Mouse (Mus musculus) cortical plate, adult 2 months (tissue): ENCODE measurements around the gene Khdrbs2. TPM values are rescaled to one million over a fixed set of nuclear protein-coding genes. Genes with fewer than 3 reads are reported as not detected.

ENCODE experiments used
- H3K27ac ChIP-seq: fragments of 200-500 bp; 2 replicates; pipeline ENCODE4 v1.5.1; 2012; ENCODE audit warnings: low read length, control low read depth, inconsistent platforms; ENCODE audit not compliant: insufficient read depth
- H3K4me1 ChIP-seq: fragments of 200-500 bp; 2 replicates; pipeline ENCODE4 v1.6.1; 2011; ENCODE audit warnings: low read length; ENCODE audit not compliant: control insufficient read depth, insufficient read depth
- H3K4me3 ChIP-seq: fragments of 200-500 bp; 2 replicates; pipeline ENCODE4 v1.5.1; 2011; ENCODE audit warnings: mild to moderate bottlenecking, low read length, control low read depth; ENCODE audit not compliant: insufficient read depth
- CTCF ChIP-seq: fragments of 200-500 bp; IDR thresholded peaks from 2 replicates; pipeline ENCODE4 v1.5.1; 2011; ENCODE audit warnings: mild to moderate bottlenecking, control low read depth, low read length; ENCODE audit not compliant: insufficient read depth; ENCODE audit errors: extremely low read depth
- POLR2A ChIP-seq: fragments of 200-500 bp; IDR thresholded peaks from 2 replicates; pipeline ENCODE4 v1.6.1; 2011; ENCODE audit warnings: mild to moderate bottlenecking, low read length, control low read depth; ENCODE audit not compliant: insufficient read depth; ENCODE audit errors: extremely low read depth
- polyA plus RNA-seq: library from polyadenylated mRNA; depleted of rRNA; stranded (reverse); fragments of >200 nt; gene quantifications from 2 replicates; pipeline ENCODE4 v1.2.3, GENCODE M21; 2012

The Khdrbs2 gene
- polyA plus RNA-seq, 1 experiment, result 9.5 TPM

DNA sequence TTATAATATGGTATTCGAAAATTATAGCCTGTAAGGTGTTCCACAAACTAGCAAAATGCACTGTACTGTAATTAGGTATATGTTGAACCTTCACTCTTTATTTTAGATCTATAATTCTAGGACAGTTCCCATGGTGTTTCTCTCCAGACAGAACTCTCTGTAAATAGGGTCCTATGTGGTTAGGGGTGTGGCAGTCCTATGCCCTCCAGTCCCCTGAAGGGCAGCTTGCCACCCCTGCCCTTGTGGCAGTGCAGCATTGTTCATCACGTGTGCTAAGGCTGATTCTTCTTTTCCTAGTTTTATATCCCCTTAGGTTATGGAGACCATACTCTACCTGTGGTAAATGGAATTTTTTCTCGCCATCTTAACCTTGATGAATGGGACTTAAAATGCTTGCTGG lies 136.6 kb downstream of the Khdrbs2 start:
- TF ChIP-seq POLR2A (no peak), CTCF (no peak)
- Histone ChIP-seq H3K4me3 (no peak overlapping the region), H3K4me1 (no peaks in the 10 kb centered on the region), H3K27ac (no peak overlapping the region)

DNA sequence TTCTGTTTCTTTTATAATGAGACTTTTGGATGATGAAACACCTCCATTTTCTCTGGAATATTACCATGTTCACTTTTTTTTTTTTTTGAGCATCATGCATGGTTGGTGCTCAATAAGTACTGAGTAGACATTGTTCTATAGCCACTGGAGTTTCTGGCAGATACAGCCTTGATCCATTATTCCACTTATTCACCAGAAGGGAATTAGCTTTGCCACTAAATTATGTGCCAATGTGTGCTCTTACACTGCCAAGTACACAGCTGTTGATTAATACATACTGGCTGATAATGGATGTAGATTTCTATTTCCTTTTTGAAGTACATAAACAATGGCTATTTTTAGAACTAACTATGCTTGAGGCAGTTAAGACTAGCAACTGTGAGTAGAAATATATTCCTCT lies 137.1 kb downstream of the Khdrbs2 start:
- no peak for TF ChIP-seq POLR2A
- no peak for TF ChIP-seq CTCF

DNA sequence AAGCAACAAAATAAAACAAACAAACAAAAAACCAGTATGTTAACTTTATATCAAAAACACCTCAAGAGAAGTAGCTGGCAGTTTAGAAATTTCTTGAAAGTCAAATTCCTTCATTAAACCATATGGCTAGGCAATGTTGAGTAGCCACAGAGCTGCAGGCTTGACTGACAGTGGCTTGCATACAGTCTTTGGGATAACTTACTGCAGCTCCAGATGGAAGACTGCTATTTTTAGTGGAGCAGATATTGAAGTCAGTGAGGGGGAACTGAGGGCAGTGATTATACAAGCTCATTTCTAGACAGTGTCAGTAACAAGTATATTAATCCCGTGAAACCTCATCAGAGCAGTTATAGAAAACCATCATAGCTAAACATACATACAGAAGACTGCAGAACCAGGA lies 166.6 kb downstream of the Khdrbs2 start:
- no peak for TF ChIP-seq POLR2A
- no peak for TF ChIP-seq CTCF
- Histone ChIP-seq H3K27ac (no peak overlapping the region), H3K4me3 (no peak overlapping the region), H3K4me1 (no peaks in the 10 kb centered on the region)

More for the DNA sequence above, 137.1 kb downstream of the Khdrbs2 start:
- H3K4me1 ChIP-seq, result no peaks in the 10 kb centered on the region
- no peak overlapping the region for H3K4me3 ChIP-seq
- H3K27ac ChIP-seq, result no peak overlapping the region

DNA sequence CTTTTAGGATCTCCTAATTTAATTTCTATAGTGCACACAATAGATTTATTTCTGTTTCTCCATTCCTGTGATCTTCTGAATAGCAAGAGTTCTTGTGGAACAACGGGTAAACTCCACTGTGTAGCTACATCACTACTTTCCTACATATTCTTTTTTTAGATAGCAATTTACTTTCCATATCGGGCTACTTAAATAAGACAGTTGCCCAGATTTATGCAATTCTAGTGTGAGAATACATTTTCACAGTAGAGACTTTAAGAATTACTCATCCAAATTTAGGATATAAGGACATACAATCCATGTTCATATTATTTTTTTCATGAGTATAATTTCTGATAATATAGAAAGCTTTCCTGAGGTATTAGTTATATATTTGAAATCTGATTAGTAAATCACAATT lies 175.0 kb downstream of the Khdrbs2 start:
- TF ChIP-seq POLR2A (no peak), CTCF (no peak)
- Histone ChIP-seq H3K27ac (no peak overlapping the region), H3K4me1 (peaks cover 2% of the 10 kb centered on the region; the same call in 1 of the 2 replicates), H3K4me3 (no peak overlapping the region)

DNA sequence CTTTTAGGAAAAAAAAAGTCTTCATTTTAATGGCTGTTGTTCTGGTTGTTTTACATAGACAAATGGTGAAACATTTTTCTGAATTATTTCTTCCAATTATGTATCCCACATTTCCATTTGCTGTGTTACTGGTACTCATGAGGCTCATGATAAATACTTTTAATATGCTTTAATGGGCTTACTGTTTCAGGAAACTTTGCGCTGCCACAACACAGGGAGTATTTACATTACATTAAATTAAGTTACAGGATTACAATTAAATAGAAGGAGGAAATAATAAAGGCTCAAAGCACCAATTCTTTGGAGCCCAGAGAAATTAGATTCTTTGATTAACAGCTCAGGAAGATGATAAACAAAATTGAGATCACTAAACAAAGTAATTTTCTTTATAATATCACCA lies 179.6 kb downstream of the Khdrbs2 start:
- no peak overlapping the region for H3K4me3 ChIP-seq
- TF ChIP-seq CTCF, result no peak
- no peak for TF ChIP-seq POLR2A
- H3K4me1 ChIP-seq, result no peaks in the 10 kb centered on the region; the same call in 1 of the 2 replicates
- no peak overlapping the region for H3K27ac ChIP-seq

DNA sequence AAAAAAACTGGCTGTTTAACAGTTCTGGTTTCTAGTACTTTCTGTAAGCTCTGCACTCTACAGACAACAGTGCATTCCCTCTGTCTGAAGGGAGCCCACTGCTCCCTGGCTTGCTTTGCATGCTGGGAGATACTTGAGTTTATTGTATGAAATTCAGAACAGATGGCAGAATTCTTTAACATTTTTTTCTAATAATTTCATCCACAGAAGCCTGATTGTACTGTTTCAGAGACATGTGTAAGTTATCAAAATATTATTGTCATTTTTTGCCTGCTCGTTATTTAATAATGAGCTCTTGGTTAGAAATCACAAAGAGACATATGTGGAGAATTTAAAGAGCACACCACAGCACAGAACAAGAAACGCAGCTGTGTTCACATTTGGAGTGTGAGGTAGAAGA lies 191.0 kb downstream of the Khdrbs2 start:
- no peak overlapping the region for H3K4me3 ChIP-seq
- TF ChIP-seq POLR2A, result no peak
- TF ChIP-seq CTCF, result no peak
- no peak overlapping the region for H3K27ac ChIP-seq
- no peaks in the 10 kb centered on the region for H3K4me1 ChIP-seq

DNA sequence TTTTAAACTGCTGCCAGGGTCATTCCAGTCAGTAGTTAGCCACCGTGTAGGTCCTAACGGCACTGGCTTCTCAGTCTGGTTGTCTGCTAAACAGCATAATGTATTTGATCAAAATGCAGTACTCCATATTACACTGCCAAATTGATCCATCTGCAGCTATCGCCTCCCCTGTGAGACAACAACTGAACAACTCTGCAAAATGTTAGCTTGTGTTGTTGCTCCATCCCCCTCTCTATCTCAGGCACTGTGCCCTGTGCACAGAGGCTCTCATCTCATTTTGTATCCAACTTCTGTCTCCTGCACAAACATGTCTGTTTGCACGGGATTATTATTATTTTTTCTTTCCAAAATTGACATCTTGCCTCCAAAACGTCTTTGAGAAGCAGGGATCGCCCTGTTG lies 225.0 kb downstream of the Khdrbs2 start:
- H3K27ac ChIP-seq, result no peak overlapping the region
- TF ChIP-seq CTCF (no peak), POLR2A (no peak)
- no peak overlapping the region for H3K4me3 ChIP-seq
- peaks cover 3% of the 10 kb centered on the region; the same call in 1 of the 2 replicates for H3K4me1 ChIP-seq

DNA sequence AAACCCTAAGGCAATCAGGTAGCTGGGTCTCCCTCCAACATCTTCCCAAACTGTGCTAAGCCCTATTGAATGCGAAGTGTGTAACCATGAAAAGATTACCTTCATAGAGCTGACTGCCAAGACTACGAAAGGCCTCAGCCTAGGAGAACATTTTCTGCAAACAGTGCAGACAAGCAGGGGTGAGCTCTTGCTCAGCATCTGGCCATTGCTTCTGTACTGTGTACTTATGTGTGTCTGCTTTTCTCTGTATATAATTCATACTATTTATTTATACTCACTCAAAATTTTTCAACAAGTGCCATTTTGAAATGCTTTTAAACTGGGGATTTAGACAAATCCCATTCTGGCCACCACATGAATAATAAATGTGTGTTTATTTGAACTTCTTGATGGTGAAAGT lies 235.1 kb downstream of the Khdrbs2 start:
- Histone ChIP-seq H3K27ac (no peak overlapping the region), H3K4me3 (no peak overlapping the region), H3K4me1 (no peaks in the 10 kb centered on the region)
- TF ChIP-seq CTCF, result no peak

DNA sequence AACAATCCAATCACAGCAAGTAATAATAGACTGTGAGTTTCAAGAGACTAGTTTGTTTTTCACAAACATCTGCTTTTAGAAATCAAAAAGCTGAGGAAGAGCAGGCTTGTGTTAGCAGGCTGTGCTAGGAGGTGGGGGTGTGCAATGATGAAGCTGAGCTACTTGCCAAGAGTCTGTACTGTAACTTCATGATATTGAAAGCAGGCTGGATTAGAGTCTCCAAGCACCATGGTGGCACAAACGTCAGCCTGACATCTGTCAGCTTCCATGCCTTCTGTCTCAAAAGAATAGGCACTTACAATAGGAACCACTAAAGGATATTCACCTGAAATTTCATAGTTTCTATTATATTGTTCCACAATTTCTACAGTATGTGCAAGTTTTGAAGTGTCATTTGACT lies 255.9 kb downstream of the Khdrbs2 start:
- Histone ChIP-seq H3K4me1 (no peaks in the 10 kb centered on the region; the same call in 1 of the 2 replicates), H3K27ac (no peak overlapping the region), H3K4me3 (no peak overlapping the region)
- no peak for TF ChIP-seq POLR2A
- TF ChIP-seq CTCF, result no peak

DNA sequence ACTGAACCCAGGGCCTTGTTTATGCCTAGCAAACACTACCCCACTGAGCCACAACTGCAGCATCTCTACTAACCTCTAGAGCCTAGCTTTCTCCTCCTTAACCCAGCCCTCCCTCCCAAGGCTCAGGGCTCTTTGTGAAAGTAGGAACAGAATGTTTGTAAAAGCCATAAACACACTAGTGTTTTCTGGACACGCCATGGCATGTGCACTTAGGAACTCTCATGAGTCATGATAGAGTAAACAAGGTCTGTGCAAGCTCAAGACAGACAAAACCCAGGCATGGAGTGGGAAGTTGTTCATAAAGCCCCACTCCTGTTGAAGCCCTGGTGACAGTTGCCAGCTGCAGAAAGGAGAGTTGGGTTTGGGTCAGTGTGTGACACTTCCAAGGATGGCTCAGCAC lies 257.0 kb downstream of the Khdrbs2 start:
- no peak for TF ChIP-seq CTCF
- TF ChIP-seq POLR2A, result no peak
- Histone ChIP-seq H3K27ac (no peak overlapping the region), H3K4me3 (no peak overlapping the region), H3K4me1 (no peaks in the 10 kb centered on the region; the same call in 1 of the 2 replicates)

DNA sequence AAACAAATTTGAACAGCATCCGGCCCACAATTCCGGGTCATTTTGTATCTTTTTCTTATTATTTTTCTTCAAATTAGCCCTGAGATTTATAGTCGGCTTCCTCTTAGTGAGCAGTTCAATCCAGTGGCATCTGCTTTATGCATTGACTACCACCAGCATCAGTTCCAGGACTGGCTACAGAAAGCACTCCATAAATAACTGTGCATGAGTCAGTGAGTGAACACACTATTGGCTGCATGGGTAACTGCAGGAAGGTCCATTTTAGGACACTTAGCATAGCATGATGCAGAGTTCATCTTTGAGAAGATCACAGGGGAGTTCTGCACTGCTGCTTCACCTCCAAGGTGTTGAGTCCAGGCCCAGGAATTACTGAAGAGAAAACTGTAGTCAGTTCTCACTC lies 258.0 kb downstream of the Khdrbs2 start:
- H3K27ac ChIP-seq, result no peak overlapping the region; the same call in 1 of the 2 replicates
- H3K4me1 ChIP-seq, result no peaks in the 10 kb centered on the region; the same call in 1 of the 2 replicates
- no peak overlapping the region for H3K4me3 ChIP-seq
- no peak for TF ChIP-seq CTCF
- TF ChIP-seq POLR2A, result no peak

DNA sequence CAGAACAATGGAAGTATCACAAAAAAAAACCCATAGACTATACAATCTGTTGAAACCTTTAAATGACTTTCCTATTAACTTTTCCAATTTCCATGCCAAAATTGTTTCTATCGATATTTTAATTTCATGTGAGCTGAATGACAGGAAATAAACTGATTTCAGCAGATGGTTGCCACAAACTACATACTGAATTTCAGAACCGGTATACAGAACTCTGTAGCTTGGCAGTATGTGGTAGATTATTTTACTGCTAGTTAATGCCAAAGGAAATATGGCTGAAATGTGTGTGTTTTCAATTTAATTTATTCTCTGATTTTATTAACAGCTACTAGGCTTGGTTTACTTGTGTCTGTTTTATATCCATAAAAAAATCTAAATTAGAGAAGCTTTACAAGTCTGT lies 260.6 kb downstream of the Khdrbs2 start:
- H3K4me3 ChIP-seq, result no peak overlapping the region
- H3K27ac ChIP-seq, result no peak overlapping the region
- no peaks in the 10 kb centered on the region; the same call in 1 of the 2 replicates for H3K4me1 ChIP-seq
- TF ChIP-seq CTCF (no peak), POLR2A (no peak)
